Mouse (Mus musculus) cerebellum, adult 2 months (tissue): ENCODE data around the gene Pigf.

Source experiments
- CTCF ChIP-seq: fragments of 200-500 bp; IDR thresholded peaks from 2 replicates; pipeline ENCODE4 v1.5.1; 2011; ENCODE audit warnings: low read depth, mild to moderate bottlenecking, control low read depth, low read length, moderate library complexity, borderline replicate concordance; ENCODE audit not compliant: insufficient read depth
- POLR2A ChIP-seq: fragments of 200-500 bp; IDR thresholded peaks from 2 replicates; pipeline ENCODE4 v1.6.1; 2011; ENCODE audit warnings: low read length, control low read depth, borderline replicate concordance; ENCODE audit not compliant: insufficient read depth

GRCm38 (mm10) chr17:86957968-86958367, 67.2 kb downstream of the Pigf start:
- TF ChIP-seq CTCF (no peak), POLR2A (no peak)
